Mouse (Mus musculus) MEL (cell line): Measurements from ENCODE around the gene Otop1. TPM values are rescaled to one million over a fixed set of nuclear protein-coding genes. Genes with fewer than 3 reads are reported as not detected.

ENCODE experiments used
- DNase-seq: peaks from one replicate; pipeline ENCODE4 v3.0.0; 2011; ENCODE audit warnings: low read depth, low spot score
- H3K27ac ChIP-seq: 2 replicates; pipeline ENCODE4 v1.5.1; 2012; ENCODE audit warnings: low read depth, mild to moderate bottlenecking, control low read depth, low read length, moderate library complexity; ENCODE audit not compliant: control insufficient read depth
- H3K27me3 ChIP-seq, 2 experiments: fragments of 150-350 bp in 1 of 2; sonication (generic) in 1 of 2; 2 replicates each; pipeline ENCODE4 v1.6.1; 2012; ENCODE audit warnings: low read length in 2 of 2, mild to moderate bottlenecking in 2 of 2, improper control_type of control experiment in 1 of 2, moderate library complexity in 1 of 2; ENCODE audit not compliant: insufficient read depth in 2 of 2, control insufficient read depth in 1 of 2
- H3K36me3 ChIP-seq, 2 experiments: 2 replicates each; pipeline ENCODE4 v1.6.1; 2012 to 2014; ENCODE audit warnings: low read length in 2 of 2, improper control_type of control experiment in 1 of 2, inconsistent platforms in 1 of 2, mild to moderate bottlenecking in 1 of 2; ENCODE audit not compliant: insufficient read depth in 2 of 2, control insufficient read depth in 1 of 2
- H3K4me1 ChIP-seq, 2 experiments: fragments of 150-350 bp in 1 of 2; sonication (generic) in 1 of 2; 2 replicates each; pipeline ENCODE4 v1.6.1; 2012; ENCODE audit warnings: low read length in 2 of 2, improper control_type of control experiment in 1 of 2, mild to moderate bottlenecking in 1 of 2; ENCODE audit not compliant: insufficient read depth in 2 of 2, control insufficient read depth in 1 of 2
- H3K4me3 ChIP-seq, 2 experiments: fragments of 150-350 bp in 1 of 2; sonication (generic) in 1 of 2; 2 replicates each; pipeline ENCODE4 v1.5.1; 2012; ENCODE audit warnings: low read depth in 2 of 2, low read length in 2 of 2, mild to moderate bottlenecking in 2 of 2, moderate library complexity in 2 of 2, control low read depth in 1 of 2, improper control_type of control experiment in 1 of 2; ENCODE audit not compliant: control insufficient read depth in 1 of 2, insufficient read depth in 1 of 2
- H3K79me2 ChIP-seq: 2 replicates; pipeline ENCODE4 v1.6.1; 2012; ENCODE audit warnings: mild to moderate bottlenecking, low read length, moderate library complexity; ENCODE audit not compliant: control insufficient read depth, poor library complexity, insufficient read depth
- H3K9ac ChIP-seq: 2 replicates; pipeline ENCODE4 v1.6.1; 2012; ENCODE audit warnings: low read depth, mild to moderate bottlenecking, control low read depth, low read length, moderate library complexity; ENCODE audit not compliant: control insufficient read depth, poor library complexity, severe bottlenecking
- H3K9me3 ChIP-seq: fragments of 150-350 bp; sonication (generic); replicated peaks from 2 replicates; pipeline ENCODE4 v1.6.1; 2012; ENCODE audit warnings: mild to moderate bottlenecking, low read length, improper control_type of control experiment, moderate library complexity; ENCODE audit not compliant: insufficient read depth
- BHLHE40 ChIP-seq: IDR thresholded peaks from 2 replicates; pipeline ENCODE4 v1.6.1; 2012; ENCODE audit warnings: low read depth, mild to moderate bottlenecking, inconsistent platforms, low read length, improper control_type of control experiment, borderline replicate concordance
- CHD2 ChIP-seq: IDR thresholded peaks from 2 replicates; pipeline ENCODE4 v1.6.1; 2011; ENCODE audit warnings: low read length, improper control_type of control experiment
- CTCF ChIP-seq, 3 experiments: IDR thresholded peaks in 2 of 3; conservative IDR thresholded peaks in 1 of 3; 2 replicates each; pipeline ENCODE4 v1.5.1; 2011 to 2012; ENCODE audit warnings: low read length in 3 of 3, low read depth in 2 of 3, mild to moderate bottlenecking in 2 of 3, improper control_type of control experiment in 1 of 3, inconsistent platforms in 1 of 3, mixed read lengths in 1 of 3, moderate library complexity in 1 of 3; ENCODE audit not compliant: control insufficient read depth in 1 of 3, insufficient read depth in 1 of 3, poor library complexity in 1 of 3, severe bottlenecking in 1 of 3
- ELF1 ChIP-seq: IDR thresholded peaks from 2 replicates; pipeline ENCODE4 v1.6.1; 2014; ENCODE audit warnings: low read depth, mild to moderate bottlenecking, inconsistent platforms, low read length, improper control_type of control experiment, moderate library complexity
- ETS1 ChIP-seq: IDR thresholded peaks from 2 replicates; pipeline ENCODE4 v1.6.1; 2012; ENCODE audit warnings: low read depth, mild to moderate bottlenecking, inconsistent platforms, low read length, improper control_type of control experiment, moderate library complexity
- GABPA ChIP-seq: IDR thresholded peaks from 2 replicates; pipeline ENCODE4 v1.6.1; 2012; ENCODE audit warnings: low read depth, mild to moderate bottlenecking, inconsistent platforms, low read length, improper control_type of control experiment, moderate library complexity
- HCFC1 ChIP-seq: IDR thresholded peaks from 2 replicates; pipeline ENCODE4 v1.6.1; 2012; ENCODE audit warnings: low read depth, mild to moderate bottlenecking, inconsistent platforms, low read length, improper control_type of control experiment, moderate library complexity
- MAFK ChIP-seq: IDR thresholded peaks from 2 replicates; pipeline ENCODE4 v1.6.1; 2011; ENCODE audit warnings: low read depth, mild to moderate bottlenecking, low read length, improper control_type of control experiment, borderline replicate concordance
- MXI1 ChIP-seq: IDR thresholded peaks from 2 replicates; pipeline ENCODE4 v1.6.1; 2011; ENCODE audit warnings: mild to moderate bottlenecking, low read depth, low read length, improper control_type of control experiment
- MYB ChIP-seq: IDR thresholded peaks from 2 replicates; pipeline ENCODE4 v1.6.1; 2011; ENCODE audit warnings: mild to moderate bottlenecking, low read depth, low read length, improper control_type of control experiment
- MYC ChIP-seq: IDR thresholded peaks from 2 replicates; pipeline ENCODE4 v1.6.1; 2011; ENCODE audit warnings: low read depth, mild to moderate bottlenecking, low read length, improper control_type of control experiment, moderate library complexity
- NRF1 ChIP-seq: IDR thresholded peaks from 2 replicates; pipeline ENCODE4 v1.6.1; 2014; ENCODE audit warnings: low read depth, mild to moderate bottlenecking, inconsistent platforms, low read length, improper control_type of control experiment, moderate library complexity; ENCODE audit not compliant: poor library complexity, insufficient read depth, severe bottlenecking
- POLR2A ChIP-seq, 2 experiments: IDR thresholded peaks; 2 replicates each; pipeline ENCODE4 v1.6.1; 2011 to 2012; ENCODE audit warnings: low read length in 2 of 2, mild to moderate bottlenecking in 2 of 2, control low read depth in 1 of 2, improper control_type of control experiment in 1 of 2, low read depth in 1 of 2, moderate library complexity in 1 of 2; ENCODE audit not compliant: control insufficient read depth in 1 of 2, insufficient read depth in 1 of 2, poor library complexity in 1 of 2
- POLR2AphosphoS5 ChIP-seq: IDR thresholded peaks from 2 replicates; pipeline ENCODE4 v1.6.1; 2012; ENCODE audit warnings: low read depth, borderline replicate concordance, mild to moderate bottlenecking, inconsistent platforms, low read length, moderate library complexity, mixed read lengths
- SMC3 ChIP-seq: IDR thresholded peaks from 2 replicates; pipeline ENCODE4 v1.6.1; 2011; ENCODE audit warnings: low read depth, low read length, improper control_type of control experiment
- TBP ChIP-seq: IDR thresholded peaks from 2 replicates; pipeline ENCODE4 v1.8.0; 2011; ENCODE audit warnings: low read depth, low read length, improper control_type of control experiment
- ZMIZ1 ChIP-seq: IDR thresholded peaks from 2 replicates; pipeline ENCODE4 v1.6.1; 2012; ENCODE audit warnings: low read depth, mild to moderate bottlenecking, inconsistent platforms, low read length, improper control_type of control experiment, moderate library complexity
- polyA plus RNA-seq, 2 experiments: library from polyadenylated mRNA; stranded (reverse) in 1 of 2; unstranded in 1 of 2; fragments of >175 nt in 1 of 2; fragments of >200 nt in 1 of 2; gene quantifications; 2 replicates each; pipeline versions ENCODE4 v1.2.1 to v1.2.4; 2012; ENCODE audit warnings: low replicate concordance in 2 of 2, low read depth in 1 of 2; ENCODE audit not compliant: insufficient read length in 2 of 2, insufficient read depth in 1 of 2, missing spikeins in 1 of 2
- total RNA-seq: library from RNA; depleted of rRNA; stranded (reverse); fragments of 300-350 nt; gene quantifications from 2 replicates; pipeline ENCODE4 v1.2.3, GENCODE M21; 2012

Gene Otop1
- total and polyA plus RNA-seq, 3 experiments, result 0.08 TPM; not detected in 2

- no peak for TF ChIP-seq MAFK
- TF ChIP-seq CTCF (IDR thresholded peaks at IDR 0.05 in 2 of 3, conservative IDR thresholded peaks at IDR 0.05 in 1 of 3; ENCODE audit: control insufficient read depth in 1 of 3, insufficient read depth in 1 of 3, low read depth in 2 of 3, low read length in 3 of 3, poor library complexity in 1 of 3, severe bottlenecking in 1 of 3), result no peak
- no peak for TF ChIP-seq ETS1
- TF ChIP-seq POLR2AphosphoS5, result no peak
- no peak for TF ChIP-seq NRF1
- no peak for TF ChIP-seq BHLHE40
- TF ChIP-seq MYB, result no peak
- TF ChIP-seq POLR2A (IDR thresholded peaks at IDR 0.05; ENCODE audit: control insufficient read depth in 1 of 2, insufficient read depth in 1 of 2, low read depth in 1 of 2, low read length in 2 of 2, poor library complexity in 1 of 2), result no peak
- no peak for TF ChIP-seq MXI1
- TF ChIP-seq ELF1, result no peak
- no peak for TF ChIP-seq HCFC1
- Histone ChIP-seq H3K4me1 (no peaks in the 10 kb centered on the region), H3K27ac (no peak within 1 kb of the TSS), H3K36me3 (no peaks in the 10 kb centered on the region), H3K79me2 (no peaks in the 10 kb centered on the region), H3K9me3 (no peaks in the 10 kb centered on the region), H3K9ac (no peak within 1 kb of the TSS), H3K4me3 (no peak within 1 kb of the TSS), H3K27me3 (no peaks in the 10 kb centered on the region; a peak in 1 of 4 replicates)
- no peak for DNase-seq
Observed at GRCm38 (mm10) chr5:38318966-38319786, 43.4 kb downstream of the Otop1 start, which contains the start of gene Drd5. Drd5 (plus strand) TSS chr5:38319367.

GRCm38 (mm10) chr5:38333381-38333780 is 57.6 kb downstream of the Otop1 start:
- H3K36me3 ChIP-seq, result no peaks in the 10 kb centered on the region

GRCm38 (mm10) chr5:38334582-38334981 is 58.8 kb downstream of the Otop1 start:
- Histone ChIP-seq H3K79me2 (no peaks in the 10 kb centered on the region), H3K27ac (no peak overlapping the region), H3K9ac (no peak overlapping the region), H3K4me1 (no peaks in the 10 kb centered on the region), H3K36me3 (no peaks in the 10 kb centered on the region), H3K9me3 (0 out of 2 replicates have a peak, but pooled peaks cover 2% of the 10 kb centered on the region), H3K4me3 (no peak overlapping the region), H3K27me3 (no peaks in the 10 kb centered on the region)
- DNase-seq, result no peak
- no peak for TF ChIP-seq SMC3
- TF ChIP-seq MYC, result no peak

More at GRCm38 (mm10) chr5:38333381-38333780, 57.6 kb downstream of the Otop1 start:
- no peaks in the 10 kb centered on the region for H3K27me3 ChIP-seq
- no peak for TF ChIP-seq CHD2
- no peak for TF ChIP-seq GABPA
- TF ChIP-seq ZMIZ1, result no peak
- TF ChIP-seq TBP, result no peak
- TF ChIP-seq ELF1, result no peak
- TF ChIP-seq, all 39 proteins: peak for 0
- Histone ChIP-seq H3K9ac (no peak overlapping the region), H3K9me3 (0 out of 2 replicates have a peak, but pooled peaks cover 2% of the 10 kb centered on the region), H3K27ac (no peak overlapping the region), H3K79me2 (no peaks in the 10 kb centered on the region), H3K4me1 (no peaks in the 10 kb centered on the region), H3K4me3 (no peak overlapping the region)
- DNase-seq, result no peak
